Mouse (Mus musculus): ENCODE data around the gene Tnr.
A peak's percentile ranks its signal among the peaks of the same experiment; 100 is the strongest.

Tnr gene

DNA sequence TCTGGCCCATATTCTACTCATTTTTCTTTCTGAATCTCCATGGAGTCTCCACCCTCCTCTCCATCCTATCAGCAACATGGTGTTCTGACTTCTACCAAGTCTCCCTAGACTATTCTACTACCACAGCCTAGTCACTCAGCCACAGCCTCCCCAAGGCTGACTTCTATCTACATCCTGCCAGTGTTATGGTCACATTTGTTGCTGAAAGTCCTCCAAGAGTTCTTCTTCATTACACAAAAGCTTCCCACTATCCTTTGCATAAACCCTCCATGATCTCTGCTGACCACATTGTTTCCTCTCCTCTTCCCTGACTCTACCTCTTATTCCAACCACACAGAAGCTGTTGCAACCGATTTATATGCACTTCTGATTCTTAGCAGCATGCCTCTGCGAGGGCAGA is 272.5 kb downstream of the Tnr start:
- no peak for DNase-seq (ENCODE audit: low read depth)

DNA sequence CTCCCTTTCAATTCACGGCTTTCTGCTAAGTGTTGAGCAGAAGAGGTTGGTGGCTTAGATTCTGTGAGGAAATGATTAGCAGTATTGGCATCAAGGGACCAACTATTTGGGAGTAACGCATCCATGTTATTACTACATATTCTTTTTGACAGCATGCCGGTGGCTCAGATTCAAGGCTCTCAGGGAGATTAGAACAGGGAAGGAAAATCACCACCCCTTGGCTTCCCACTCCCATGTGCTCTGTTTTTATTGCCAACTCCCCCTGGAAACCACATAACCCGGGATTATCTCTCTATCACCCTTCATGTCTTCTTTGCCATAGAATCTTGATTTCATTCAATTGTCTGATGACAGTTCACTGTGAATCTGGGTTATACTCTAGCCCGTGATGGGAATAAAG is 276.8 kb downstream of the Tnr start:
- no peak for DNase-seq (ENCODE audit: low read depth)

DNA sequence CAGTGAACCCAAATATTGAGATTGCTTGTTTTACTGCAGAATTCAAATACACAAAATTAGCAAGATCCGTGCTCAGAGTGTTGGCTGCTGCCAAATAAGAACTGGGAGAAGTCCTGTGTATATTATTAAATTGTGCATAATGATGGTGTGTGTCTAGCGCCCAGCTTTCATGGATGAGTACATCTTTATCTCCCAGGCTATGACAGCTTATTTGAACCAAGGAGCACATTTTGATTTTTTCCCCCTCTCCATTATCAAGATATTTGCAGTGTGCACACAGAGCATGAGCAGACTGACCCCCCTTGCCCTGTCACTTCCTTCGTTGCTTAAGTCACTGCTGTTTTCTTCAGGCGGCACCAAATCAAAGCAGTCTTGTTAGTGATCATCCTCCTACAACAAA is 278.2 kb downstream of the Tnr start:
- no peak for DNase-seq (ENCODE audit: low read depth)

DNA sequence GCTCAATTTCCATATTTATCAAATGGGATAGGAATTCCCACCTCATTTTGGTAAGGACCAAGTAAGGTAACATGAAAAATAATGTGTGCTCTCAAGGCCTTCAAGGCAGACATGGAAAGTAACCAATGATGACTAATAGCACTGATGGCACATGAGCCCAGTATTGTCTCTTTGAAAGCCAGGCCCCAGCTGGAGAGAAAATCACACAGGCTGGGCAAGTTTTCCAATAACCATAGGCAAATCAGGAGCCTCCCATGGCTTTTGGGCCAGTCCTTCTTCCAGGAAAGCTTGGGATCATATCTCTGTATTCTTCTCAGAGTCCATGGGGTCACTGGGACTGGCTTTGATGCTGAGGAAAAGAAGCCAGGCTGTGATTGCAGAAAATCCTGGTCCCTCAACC is 280.1 kb downstream of the Tnr start:
- no peak for DNase-seq (ENCODE audit: low read depth)

DNA sequence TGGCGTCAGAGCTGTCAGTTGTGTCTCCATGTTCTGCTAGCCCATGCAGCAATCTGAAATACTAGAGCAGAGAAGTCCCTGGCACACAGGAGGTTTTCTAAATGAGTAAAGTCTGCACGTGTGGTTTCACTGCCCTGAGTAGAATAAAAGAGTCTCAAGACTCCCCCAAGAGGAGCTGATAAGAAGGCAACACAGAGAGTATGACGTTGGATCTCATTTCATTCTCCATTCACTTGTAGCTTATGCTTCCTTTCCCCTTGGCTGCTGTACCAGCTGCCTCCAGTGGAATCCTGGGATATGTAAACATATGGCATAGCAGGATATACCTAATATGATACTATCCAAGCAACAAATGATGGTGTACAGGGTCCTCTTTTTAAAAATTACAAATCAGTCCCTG is 285.9 kb downstream of the Tnr start:
- peak; percentile 55 for DNase-seq (ENCODE audit: low read depth)

GRCm38 (mm10) chr1:159811805-159812204 is 288.2 kb downstream of the Tnr start:
- DNase-seq (ENCODE audit: low read depth): no peak

GRCm38 (mm10) chr1:159812820-159813411 is 289.3 kb downstream of the Tnr start:
- DNase-seq (ENCODE audit: low read depth): peak; percentile 50

GRCm38 (mm10) chr1:159814348-159814747 is 290.8 kb downstream of the Tnr start:
- DNase-seq (ENCODE audit: low read depth): no peak

GRCm38 (mm10) chr1:159816614-159817371 is 293.2 kb downstream of the Tnr start:
- DNase-seq (ENCODE audit: low read depth): peak; percentile 58

- no peak for DNase-seq (ENCODE audit: low read depth)
These were observed 295.9 kb downstream of the Tnr start for GRCm38 (mm10) chr1:159819511-159819910.

GRCm38 (mm10) chr1:159822416-159822815 is 298.8 kb downstream of the Tnr start:
- peak; percentile 45 for DNase-seq (ENCODE audit: low read depth)

DNA sequence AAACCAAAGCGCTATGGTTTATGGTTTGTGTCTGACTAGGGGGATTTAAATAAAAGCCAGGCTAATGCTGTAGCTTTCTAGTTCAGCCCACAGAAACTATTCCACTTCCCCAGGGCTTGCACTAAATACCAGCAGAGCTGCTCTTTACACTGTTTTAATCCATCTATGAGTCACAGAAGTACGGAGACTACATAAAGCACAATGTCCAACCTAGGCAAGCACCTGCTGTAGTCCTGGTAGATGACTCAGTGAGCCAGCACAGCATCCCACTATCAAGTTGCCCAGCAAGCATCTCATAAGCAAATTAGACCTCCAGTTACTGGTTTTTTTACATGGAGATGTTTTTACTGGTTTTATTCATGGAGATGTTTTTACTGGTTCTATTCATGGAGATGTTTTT is 305.0 kb downstream of the Tnr start:
- no peak for DNase-seq (ENCODE audit: low read depth)

DNA sequence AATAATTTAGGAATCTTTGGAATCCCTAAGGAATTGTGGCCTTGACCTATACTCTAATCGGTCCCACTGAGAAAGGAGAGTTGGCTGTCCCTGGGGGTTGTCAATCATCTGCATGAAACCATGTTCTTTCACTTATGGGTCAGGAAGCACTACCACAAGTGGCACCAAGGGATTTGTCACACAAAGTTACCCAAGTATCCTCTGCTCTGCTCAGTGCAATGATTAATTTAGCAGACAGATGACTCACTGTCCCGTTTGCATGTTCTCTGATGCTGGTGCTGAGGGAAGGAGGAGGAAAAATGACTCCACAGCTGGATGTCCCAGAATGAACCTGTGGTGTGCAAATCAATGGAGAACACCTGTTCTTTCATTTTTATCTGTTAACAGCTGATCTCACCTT is 309.6 kb downstream of the Tnr start:
- peak; percentile 68 for DNase-seq (ENCODE audit: low read depth)

GRCm38 (mm10) chr1:159833646-159834338 is 310.2 kb downstream of the Tnr start:
- no peak for DNase-seq (ENCODE audit: low read depth)

DNA sequence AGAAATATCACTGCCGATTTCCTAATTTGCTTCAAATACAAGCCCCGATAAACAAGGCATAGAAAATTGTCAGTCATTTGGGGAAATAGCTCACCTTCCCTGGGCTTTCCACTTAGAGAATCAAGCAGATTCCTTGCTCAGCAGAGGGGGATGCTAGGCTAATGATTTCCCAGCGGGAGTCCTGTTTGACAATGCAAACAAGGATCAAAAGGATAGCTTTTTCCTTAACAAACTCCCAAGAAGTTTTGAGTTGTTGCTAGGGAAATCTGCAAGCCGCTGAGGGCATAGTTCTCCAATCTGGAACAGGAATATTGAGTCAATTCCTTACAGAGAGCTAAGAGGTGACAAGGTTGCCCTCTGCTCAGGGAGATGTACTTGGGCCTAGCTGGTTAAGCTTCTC is 311.6 kb downstream of the Tnr start:
- no peak for DNase-seq (ENCODE audit: low read depth)

DNA sequence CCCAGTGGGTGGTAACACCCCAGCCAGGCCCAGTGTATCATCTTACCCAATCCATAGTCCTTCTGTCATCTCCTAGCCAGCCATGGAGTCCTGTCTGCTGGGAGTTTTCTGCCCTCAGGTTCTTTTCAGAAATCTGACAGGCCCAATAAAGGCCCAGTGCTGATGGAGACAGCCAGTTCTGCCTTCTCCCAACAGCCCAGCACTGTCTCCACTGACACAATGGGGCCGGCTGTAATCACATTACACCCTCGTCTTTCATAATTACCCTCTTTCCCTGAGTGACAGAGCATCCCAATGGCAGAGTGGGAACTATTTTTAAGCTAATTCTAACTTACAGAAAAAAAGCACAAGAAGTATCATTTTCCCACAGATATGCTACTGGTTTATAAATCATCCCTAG is 316.8 kb downstream of the Tnr start:
- no peak for DNase-seq (ENCODE audit: low read depth)

- no peak for DNase-seq (ENCODE audit: low read depth)
These were observed 319.3 kb downstream of the Tnr start for GRCm38 (mm10) chr1:159842876-159843275.

GRCm38 (mm10) chr1:159852088-159852487 is 328.5 kb downstream of the Tnr start:
- DNase-seq (ENCODE audit: low read depth): no peak

GRCm38 (mm10) chr1:159854261-159854660 is 330.7 kb downstream of the Tnr start:
- DNase-seq (ENCODE audit: low read depth): no peak

GRCm38 (mm10) chr1:159861782-159862474 is 338.4 kb downstream of the Tnr start:
- DNase-seq (ENCODE audit: low read depth): peak; percentile 83

GRCm38 (mm10) chr1:159865696-159866095 is 342.1 kb downstream of the Tnr start:
- peak; percentile 58 for DNase-seq (ENCODE audit: low read depth)

DNA sequence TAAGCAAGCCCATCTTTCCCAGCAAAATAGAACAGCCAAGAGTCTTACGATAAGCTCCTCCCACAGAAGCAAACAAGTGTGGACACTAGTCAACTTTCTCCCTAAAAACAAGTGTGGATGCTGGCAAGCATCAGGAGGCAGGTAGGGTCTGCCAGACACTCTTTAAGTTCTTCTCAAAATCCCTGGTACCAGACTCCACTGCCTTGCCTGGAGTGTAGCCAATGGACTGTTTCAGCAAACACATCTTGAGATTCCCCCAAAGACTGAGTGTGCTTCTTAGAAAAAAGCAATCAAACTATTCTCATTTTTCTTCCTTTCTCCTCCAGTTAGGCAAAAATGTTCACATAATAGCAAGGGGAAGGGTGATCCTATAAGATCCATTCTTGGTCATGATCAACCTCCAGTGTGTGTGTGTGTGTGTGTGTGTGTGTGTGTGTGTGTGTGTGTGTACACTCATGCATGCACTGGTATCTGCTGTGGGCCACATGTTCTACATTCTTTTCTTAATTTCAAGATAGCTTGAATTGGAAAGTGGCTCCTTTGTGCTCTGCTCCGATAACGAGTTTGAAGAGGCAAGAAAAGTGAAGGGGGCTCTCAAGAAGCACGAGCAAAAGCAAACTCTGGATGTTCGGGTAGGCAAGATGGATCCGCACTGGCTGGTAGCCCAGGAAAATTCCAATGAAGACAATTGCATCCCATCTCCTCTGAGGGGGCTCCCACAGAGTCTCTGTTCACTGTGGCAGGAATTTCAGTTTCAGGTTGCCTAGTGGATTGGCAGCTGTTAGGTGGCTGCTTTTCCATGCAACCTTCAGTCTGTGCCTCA is 346.3 kb downstream of the Tnr start:
- peak; percentile 54 for DNase-seq (ENCODE audit: low read depth)
